Mouse (Mus musculus): ENCODE data around the gene Kcnmb4. TPM values are rescaled to one million over a fixed set of nuclear protein-coding genes. Genes with fewer than 3 reads are reported as not detected.

Gene Kcnmb4
- polyA plus RNA-seq, 1 experiment, result 1.5 TPM

DNA sequence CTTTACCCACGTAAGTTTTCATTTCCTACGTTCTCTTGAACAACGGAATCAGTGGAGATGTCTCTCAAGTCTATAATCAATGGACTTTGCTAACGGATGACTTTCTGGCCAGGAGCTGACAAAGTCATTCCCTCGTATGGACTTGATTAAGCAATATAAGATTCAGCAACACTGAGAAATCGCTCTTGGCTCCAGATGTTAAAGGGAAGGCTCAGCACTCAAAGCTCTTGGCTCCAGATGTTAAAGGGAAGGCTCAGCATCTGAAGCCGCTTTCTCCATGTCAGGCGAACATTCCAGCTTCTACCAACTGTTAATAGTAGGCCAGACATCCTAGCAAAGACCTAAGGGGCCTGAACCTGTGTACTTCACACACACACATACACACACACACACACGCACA is 26.5 kb downstream of the Kcnmb4 start:
- WGBS, result 85% methylated on average over 9 of the region's 9 CpGs
- Histone ChIP-seq H3K4me3 (replicated peaks; ENCODE audit: control insufficient read depth, low read depth, low read length) (no peak overlapping the region), H3K4me1 (ENCODE audit: control insufficient read depth, insufficient read depth, low read length) (no peaks in the 10 kb centered on the region), H3K27ac (ENCODE audit: control insufficient read depth, insufficient read depth, low read depth, low read length, poor library complexity) (no peak overlapping the region)
- TF ChIP-seq CTCF (IDR thresholded peaks at IDR 0.05; ENCODE audit: control insufficient read depth, insufficient read depth, low read length), result no peak
- no peak for TF ChIP-seq POLR2A (IDR thresholded peaks at IDR 0.05; ENCODE audit: borderline replicate concordance, control insufficient read depth, low read depth, low read length)

DNA sequence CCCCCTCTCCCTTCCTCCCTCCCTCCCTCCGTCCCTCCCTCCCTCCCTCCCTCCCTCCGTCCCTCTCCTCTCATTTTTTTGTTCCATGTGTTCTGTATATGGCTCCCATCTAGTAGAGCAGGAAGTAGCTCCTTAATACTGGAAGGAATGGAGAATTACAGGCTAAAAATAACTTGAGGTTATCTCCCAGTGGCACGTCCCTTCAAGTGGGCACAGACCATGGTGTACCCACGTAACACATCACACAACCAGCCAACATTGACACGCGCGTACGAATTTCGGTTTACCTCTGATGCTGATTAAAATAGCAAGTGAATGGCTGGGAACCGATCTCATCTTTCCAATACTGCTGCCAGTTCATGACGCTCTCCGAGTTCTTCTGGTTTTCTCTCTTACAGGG is 27.6 kb downstream of the Kcnmb4 start:
- H3K4me3 ChIP-seq (replicated peaks; ENCODE audit: control insufficient read depth, low read depth, low read length), result no peak overlapping the region
- no peak for TF ChIP-seq CTCF (IDR thresholded peaks at IDR 0.05; ENCODE audit: control insufficient read depth, insufficient read depth, low read length)
- no peak for TF ChIP-seq POLR2A (IDR thresholded peaks at IDR 0.05; ENCODE audit: borderline replicate concordance, control insufficient read depth, low read depth, low read length)
- no peak overlapping the region for H3K27ac ChIP-seq (ENCODE audit: control insufficient read depth, insufficient read depth, low read depth, low read length, poor library complexity)
- WGBS, result 84% methylated on average over 11 of the region's 12 CpGs
- no peaks in the 10 kb centered on the region for H3K4me1 ChIP-seq (ENCODE audit: control insufficient read depth, insufficient read depth, low read length)

DNA sequence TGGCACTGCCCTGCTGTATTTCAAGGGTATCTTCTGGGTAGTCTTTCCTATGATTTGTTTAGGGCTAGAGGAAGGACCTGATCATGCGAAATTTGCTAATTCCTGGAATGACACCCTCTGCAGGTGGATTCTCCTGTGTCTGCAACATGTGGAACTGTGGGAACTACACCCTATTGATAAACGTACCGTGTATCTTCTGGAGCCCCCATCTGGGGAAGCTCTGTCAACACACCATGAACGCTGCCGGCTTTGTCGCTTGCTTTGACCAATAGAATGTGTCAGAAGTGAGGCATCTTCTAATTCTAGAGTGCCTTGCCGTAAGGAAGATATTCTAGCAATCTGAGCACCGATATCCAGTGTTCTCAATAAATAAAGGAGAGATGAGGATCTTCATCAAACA is 28.9 kb downstream of the Kcnmb4 start:
- Histone ChIP-seq H3K4me3 (replicated peaks; ENCODE audit: control insufficient read depth, low read depth, low read length) (no peak overlapping the region), H3K27ac (ENCODE audit: control insufficient read depth, insufficient read depth, low read depth, low read length, poor library complexity) (no peak overlapping the region), H3K4me1 (ENCODE audit: control insufficient read depth, insufficient read depth, low read length) (no peaks in the 10 kb centered on the region)
- TF ChIP-seq CTCF (IDR thresholded peaks at IDR 0.05; ENCODE audit: control insufficient read depth, insufficient read depth, low read length), result no peak
- TF ChIP-seq POLR2A (IDR thresholded peaks at IDR 0.05; ENCODE audit: borderline replicate concordance, control insufficient read depth, low read depth, low read length), result no peak
- WGBS, result 92% methylated on average over 8 of the region's 8 CpGs

DNA sequence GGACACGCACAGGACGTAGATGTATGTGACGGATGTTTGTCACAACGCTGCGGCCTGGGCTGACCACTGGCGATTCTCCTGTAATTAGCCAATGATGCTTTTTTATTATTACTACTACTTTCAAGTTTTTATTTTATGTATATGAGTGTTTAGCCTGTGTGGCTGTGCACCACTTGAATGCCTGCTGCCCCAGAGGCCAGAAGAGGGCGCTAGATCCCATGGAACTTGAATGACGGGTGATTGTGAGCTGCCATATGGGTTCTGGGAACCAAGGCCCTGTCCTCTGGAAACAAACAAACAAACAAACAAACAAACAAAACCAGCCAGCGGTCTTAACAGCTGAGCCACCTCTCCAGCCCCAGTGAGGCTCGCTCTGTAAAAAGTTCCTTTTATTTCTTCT is 29.3 kb downstream of the Kcnmb4 start:
- WGBS, result 84% methylated on average over 10 of the region's 10 CpGs
- Histone ChIP-seq H3K4me3 (replicated peaks; ENCODE audit: control insufficient read depth, low read depth, low read length) (no peak overlapping the region), H3K27ac (ENCODE audit: control insufficient read depth, insufficient read depth, low read depth, low read length, poor library complexity) (no peak overlapping the region), H3K4me1 (ENCODE audit: control insufficient read depth, insufficient read depth, low read length) (no peaks in the 10 kb centered on the region)
- no peak for TF ChIP-seq CTCF (IDR thresholded peaks at IDR 0.05; ENCODE audit: control insufficient read depth, insufficient read depth, low read length)
- TF ChIP-seq POLR2A (IDR thresholded peaks at IDR 0.05; ENCODE audit: borderline replicate concordance, control insufficient read depth, low read depth, low read length), result no peak

DNA sequence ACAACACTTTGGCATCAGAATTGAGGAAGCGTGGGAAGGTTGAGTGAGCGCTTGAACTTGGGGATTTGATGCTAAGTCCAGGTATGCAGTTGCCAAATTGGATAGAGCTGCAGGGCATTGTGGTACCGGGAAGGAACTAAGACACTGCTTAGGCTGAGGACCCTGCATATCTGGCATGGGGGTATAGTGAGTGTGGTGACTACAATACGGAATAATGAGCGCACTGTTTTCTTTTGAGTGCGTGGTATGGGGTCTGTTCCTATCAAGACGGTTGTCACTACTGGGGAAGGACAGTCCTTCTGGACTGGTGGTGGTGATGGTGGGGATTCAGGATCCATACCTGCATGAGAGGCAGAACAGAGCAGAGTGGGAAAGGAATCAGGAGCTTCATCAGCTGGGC is 32.7 kb downstream of the Kcnmb4 start:
- no peak for TF ChIP-seq CTCF (IDR thresholded peaks at IDR 0.05; ENCODE audit: control insufficient read depth, insufficient read depth, low read length)
- TF ChIP-seq POLR2A (IDR thresholded peaks at IDR 0.05; ENCODE audit: borderline replicate concordance, control insufficient read depth, low read depth, low read length), result no peak
- no peaks in the 10 kb centered on the region for H3K4me1 ChIP-seq (ENCODE audit: control insufficient read depth, insufficient read depth, low read length)
- WGBS, result 92% methylated on average over 7 of the region's 7 CpGs

DNA sequence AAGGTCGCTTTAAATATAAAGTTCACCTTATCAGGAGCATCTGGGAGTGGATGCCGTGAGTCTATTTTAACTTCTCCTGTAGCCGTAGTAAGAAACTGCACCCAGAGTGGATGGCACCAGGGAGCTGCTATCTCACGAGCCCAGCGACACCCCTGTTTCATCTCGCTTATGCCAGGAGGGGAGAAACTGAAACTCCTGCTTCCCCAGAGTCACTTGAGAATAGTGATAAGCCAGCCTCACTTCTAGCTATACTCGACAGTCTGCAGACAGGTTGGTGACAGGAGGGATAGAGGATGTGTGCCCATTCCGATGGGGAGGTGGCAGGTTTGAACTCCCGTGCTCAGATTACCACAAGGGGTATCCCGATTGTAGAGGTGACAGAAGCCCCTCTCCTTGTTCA is 33.6 kb downstream of the Kcnmb4 start:
- Histone ChIP-seq H3K4me1 (ENCODE audit: control insufficient read depth, insufficient read depth, low read length) (no peaks in the 10 kb centered on the region), H3K27ac (ENCODE audit: control insufficient read depth, insufficient read depth, low read depth, low read length, poor library complexity) (no peak overlapping the region), H3K4me3 (replicated peaks; ENCODE audit: control insufficient read depth, low read depth, low read length) (no peak overlapping the region)
- no peak for TF ChIP-seq POLR2A (IDR thresholded peaks at IDR 0.05; ENCODE audit: borderline replicate concordance, control insufficient read depth, low read depth, low read length)
- TF ChIP-seq CTCF (IDR thresholded peaks at IDR 0.05; ENCODE audit: control insufficient read depth, insufficient read depth, low read length), result no peak
- WGBS, result 79% methylated on average over 10 of the region's 10 CpGs

More for the DNA sequence above, 32.7 kb downstream of the Kcnmb4 start:
- Histone ChIP-seq H3K27ac (ENCODE audit: control insufficient read depth, insufficient read depth, low read depth, low read length, poor library complexity) (no peak overlapping the region), H3K4me3 (replicated peaks; ENCODE audit: control insufficient read depth, low read depth, low read length) (no peak overlapping the region)

DNA sequence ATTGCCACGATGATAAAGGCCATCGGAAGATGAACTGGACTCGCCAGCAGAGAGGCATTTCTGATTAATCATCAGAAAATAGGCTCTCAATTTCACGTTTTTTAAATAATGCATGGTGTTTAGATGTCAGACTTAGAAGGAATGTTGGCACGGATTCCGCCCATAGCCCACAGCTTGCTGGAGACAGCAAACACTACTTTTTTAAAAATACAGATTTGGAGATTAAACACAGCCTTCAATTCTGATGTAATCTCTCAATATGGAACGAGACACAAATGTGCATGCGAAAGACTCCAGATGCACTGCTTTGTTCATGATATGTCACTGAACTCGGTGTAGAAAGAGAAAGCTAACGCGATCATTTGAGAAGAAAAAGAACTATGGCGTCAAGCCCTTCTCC is 38.2 kb downstream of the Kcnmb4 start:
- TF ChIP-seq POLR2A (IDR thresholded peaks at IDR 0.05; ENCODE audit: borderline replicate concordance, control insufficient read depth, low read depth, low read length) (no peak), CTCF (IDR thresholded peaks at IDR 0.05; ENCODE audit: control insufficient read depth, insufficient read depth, low read length) (no peak)
- Histone ChIP-seq H3K4me3 (replicated peaks; ENCODE audit: control insufficient read depth, low read depth, low read length) (no peak overlapping the region), H3K4me1 (ENCODE audit: control insufficient read depth, insufficient read depth, low read length) (no peaks in the 10 kb centered on the region; the same call in 1 of the 2 replicates), H3K27ac (ENCODE audit: control insufficient read depth, insufficient read depth, low read depth, low read length, poor library complexity) (no peak overlapping the region)
- WGBS, result 84% methylated on average over 12 of the region's 12 CpGs

DNA sequence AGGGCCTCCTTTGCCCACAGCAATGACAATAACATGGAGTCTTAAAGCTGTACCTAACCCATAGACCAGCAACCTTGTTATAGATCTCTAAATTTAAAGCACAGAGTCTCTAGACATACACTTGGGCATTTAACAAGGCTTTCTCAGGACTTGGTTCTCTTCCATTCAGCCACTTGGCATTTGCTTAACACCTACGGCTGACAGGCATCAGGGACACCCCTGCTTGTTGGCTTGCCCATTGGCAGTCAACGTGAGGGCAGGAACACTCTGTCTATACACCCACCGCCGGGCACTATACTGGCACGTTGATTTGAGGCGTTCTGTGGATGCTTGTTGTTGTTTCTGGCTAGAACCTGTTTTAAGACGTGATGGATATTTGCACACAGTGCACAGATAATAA is 41.3 kb downstream of the Kcnmb4 start:
- no peak overlapping the region for H3K27ac ChIP-seq (ENCODE audit: control insufficient read depth, insufficient read depth, low read depth, low read length, poor library complexity)
- H3K4me1 ChIP-seq (ENCODE audit: control insufficient read depth, insufficient read depth, low read length), result no peaks in the 10 kb centered on the region; the same call in 1 of the 2 replicates
- no peak for TF ChIP-seq CTCF (IDR thresholded peaks at IDR 0.05; ENCODE audit: control insufficient read depth, insufficient read depth, low read length)
- no peak for TF ChIP-seq POLR2A (IDR thresholded peaks at IDR 0.05; ENCODE audit: borderline replicate concordance, control insufficient read depth, low read depth, low read length)
- WGBS, result 82% methylated on average over 7 of the region's 7 CpGs
- H3K4me3 ChIP-seq (replicated peaks; ENCODE audit: control insufficient read depth, low read depth, low read length), result no peak overlapping the region
